Mouse (Mus musculus): Measurements from ENCODE around the gene Slc35g2. TPM values are rescaled to one million over a fixed set of nuclear protein-coding genes. Genes with fewer than 3 reads are reported as not detected.
A peak's percentile ranks its signal among the peaks of the same experiment; 100 is the strongest.

The Slc35g2 gene
- total RNA-seq, 2 experiments from 2014 or later = 4.1 TPM; not detected in 1

- ATAC-seq (replicated peaks; ENCODE audit: poor library complexity, severe bottlenecking) = peak; percentile 93
Observed at GRCm38 (mm10) chr9:100569798-100570625, 878 bp downstream of the Slc35g2 start.

- no peak for ATAC-seq (replicated peaks; ENCODE audit: poor library complexity, severe bottlenecking)
Observed at GRCm38 (mm10) chr9:100560251-100560890, 10.5 kb downstream of the Slc35g2 start.

GRCm38 (mm10) chr9:100558991-100559390, 11.9 kb downstream of the Slc35g2 start:
- ATAC-seq (replicated peaks; ENCODE audit: poor library complexity, severe bottlenecking) = no peak

- ATAC-seq (replicated peaks; ENCODE audit: poor library complexity, severe bottlenecking) = no peak
Observed at GRCm38 (mm10) chr9:100558023-100558573, 12.8 kb downstream of the Slc35g2 start.

GRCm38 (mm10) chr9:100555686-100556085, 15.2 kb downstream of the Slc35g2 start:
- no peak for ATAC-seq (replicated peaks; ENCODE audit: poor library complexity, severe bottlenecking)

GRCm38 (mm10) chr9:100548313-100548712, 22.6 kb downstream of the Slc35g2 start:
- no peak for ATAC-seq (replicated peaks; ENCODE audit: poor library complexity, severe bottlenecking)

- ATAC-seq (replicated peaks; ENCODE audit: poor library complexity, severe bottlenecking) = peak; percentile 33
Observed at GRCm38 (mm10) chr9:100546594-100546910, 24.3 kb downstream of the Slc35g2 start.

- ATAC-seq (replicated peaks; ENCODE audit: poor library complexity, severe bottlenecking) = peak; percentile 92
Observed at GRCm38 (mm10) chr9:100545715-100546593, 24.9 kb downstream of the Slc35g2 start, which contains the start of gene Nck1. Nck1 (minus strand) TSS chr9:100546134.

- peak; percentile 39 for ATAC-seq (replicated peaks; ENCODE audit: poor library complexity, severe bottlenecking)
Observed at GRCm38 (mm10) chr9:100544948-100545714, 25.8 kb downstream of the Slc35g2 start.

- ATAC-seq (replicated peaks; ENCODE audit: poor library complexity, severe bottlenecking) = no peak
Observed at GRCm38 (mm10) chr9:100535618-100536262, 35.1 kb downstream of the Slc35g2 start.

- no peak for ATAC-seq (replicated peaks; ENCODE audit: poor library complexity, severe bottlenecking)
Observed at GRCm38 (mm10) chr9:100534686-100535085, 36.2 kb downstream of the Slc35g2 start.

- no peak for ATAC-seq (replicated peaks; ENCODE audit: poor library complexity, severe bottlenecking)
Observed at GRCm38 (mm10) chr9:100532847-100533505, 37.9 kb downstream of the Slc35g2 start.

GRCm38 (mm10) chr9:100531296-100531695, 39.6 kb downstream of the Slc35g2 start:
- no peak for ATAC-seq (replicated peaks; ENCODE audit: poor library complexity, severe bottlenecking)

- ATAC-seq (replicated peaks; ENCODE audit: poor library complexity, severe bottlenecking) = peak; percentile 60
Observed at GRCm38 (mm10) chr9:100525225-100525624, 45.7 kb downstream of the Slc35g2 start.

GRCm38 (mm10) chr9:100522029-100522428, 48.9 kb downstream of the Slc35g2 start:
- peak; percentile 21; the same call in 1 of the 2 replicates for ATAC-seq (replicated peaks; ENCODE audit: poor library complexity, severe bottlenecking)

- ATAC-seq (replicated peaks; ENCODE audit: poor library complexity, severe bottlenecking) = peak; percentile 64
Observed at GRCm38 (mm10) chr9:100520586-100520985, 50.3 kb downstream of the Slc35g2 start.

GRCm38 (mm10) chr9:100520012-100520411, 50.9 kb downstream of the Slc35g2 start:
- no peak for ATAC-seq (replicated peaks; ENCODE audit: poor library complexity, severe bottlenecking)

GRCm38 (mm10) chr9:100507581-100507980, 63.3 kb downstream of the Slc35g2 start:
- ATAC-seq (replicated peaks; ENCODE audit: poor library complexity, severe bottlenecking) = peak; percentile 74

GRCm38 (mm10) chr9:100506652-100507051, 64.2 kb downstream of the Slc35g2 start:
- ATAC-seq (replicated peaks; ENCODE audit: poor library complexity, severe bottlenecking) = no peak

All from granulocyte monocyte progenitor cell, adult 5-6 weeks (primary cell).